Mouse (Mus musculus): ENCODE data around the gene Fbxw27.
"Not testable (repeated sequence)": the region's sequence is repeated elsewhere in the genome, so short reads cannot be mapped to it uniquely, and the experiment has no call there.

Fbxw27 gene

GRCm38 (mm10) chr9:109790570-109790969 lies at the start of gene Fbxw27:
Gene Fbxw27 (minus strand): TSS chr9:109790670.
- DNase-seq (ENCODE audit: low spot score), result not testable (repeated sequence)

GRCm38 (mm10) chr9:109833088-109833412 lies 42.6 kb upstream of the Fbxw27 start:
- DNase-seq (ENCODE audit: low spot score), result no peak

- peak; percentile 26 for DNase-seq (ENCODE audit: low spot score)
Observed at GRCm38 (mm10) chr9:109832391-109833087, 42.1 kb upstream of the Fbxw27 start, which contains the start of gene Nme6. Gene Nme6 (plus strand): TSS chr9:109832749.

GRCm38 (mm10) chr9:109826181-109826580 lies 35.7 kb upstream of the Fbxw27 start:
- no peak for DNase-seq (ENCODE audit: low spot score)

- no peak for DNase-seq (ENCODE audit: low spot score)
Observed at GRCm38 (mm10) chr9:109825739-109826138, 35.3 kb upstream of the Fbxw27 start.

GRCm38 (mm10) chr9:109816341-109816740 lies 25.9 kb upstream of the Fbxw27 start:
- no peak for DNase-seq (ENCODE audit: low spot score)

- DNase-seq (ENCODE audit: low spot score), result no peak
Observed at GRCm38 (mm10) chr9:109813424-109813823, 23.0 kb upstream of the Fbxw27 start.

GRCm38 (mm10) chr9:109811980-109812379 lies 21.5 kb upstream of the Fbxw27 start, which contains the start of gene Spink8:
Gene Spink8 (plus strand): TSS chr9:109812280.
- DNase-seq (ENCODE audit: low spot score), result no peak

GRCm38 (mm10) chr9:109807898-109808297 lies 17.4 kb upstream of the Fbxw27 start:
- DNase-seq (ENCODE audit: low spot score), result no peak

GRCm38 (mm10) chr9:109806695-109807293 lies 16.3 kb upstream of the Fbxw27 start:
- DNase-seq (ENCODE audit: low spot score), result no peak

GRCm38 (mm10) chr9:109806260-109806659 lies 15.8 kb upstream of the Fbxw27 start:
- DNase-seq (ENCODE audit: low spot score), result no peak

GRCm38 (mm10) chr9:109805596-109805995 lies 15.1 kb upstream of the Fbxw27 start:
- DNase-seq (ENCODE audit: low spot score), result not testable (repeated sequence)

- DNase-seq (ENCODE audit: low spot score), result no peak
Observed at GRCm38 (mm10) chr9:109798051-109798450, 7.6 kb upstream of the Fbxw27 start.

GRCm38 (mm10) chr9:109795811-109796210 lies 5.3 kb upstream of the Fbxw27 start:
- no peak for DNase-seq (ENCODE audit: low spot score)

GRCm38 (mm10) chr9:109795221-109795620 lies 4.8 kb upstream of the Fbxw27 start:
- no peak for DNase-seq (ENCODE audit: low spot score)

GRCm38 (mm10) chr9:109766841-109767240 lies 23.6 kb downstream of the Fbxw27 start:
- DNase-seq (ENCODE audit: low spot score), result not testable (repeated sequence)

GRCm38 (mm10) chr9:109745989-109746388 lies 44.5 kb downstream of the Fbxw27 start, which contains the start of gene Fbxw26:
Gene Fbxw26 (minus strand): TSS chr9:109746089.
- DNase-seq (ENCODE audit: low spot score), result not testable (repeated sequence)

All from urinary bladder, postnatal 10 days (tissue).